Mouse (Mus musculus): ENCODE measurements around the gene Ccdc63. TPM values are rescaled to one million over a fixed set of nuclear protein-coding genes. Genes with fewer than 3 reads are reported as not detected.

Ccdc63 gene
- polyA plus RNA-seq, 1 experiment from 2014 or later = 0.03 TPM

- DNase-seq (ENCODE audit: low spot score, missing footprints) = no peak
- 92% methylated on average over 13 of the region's 14 CpGs for WGBS
- H3K36me3 ChIP-seq (ENCODE audit: control insufficient read depth, insufficient read depth, low read length) = peaks cover 42% of the 10 kb centered on the region
These were observed 27.9 kb upstream of the Ccdc63 start for GRCm38 (mm10) chr5:122168344-122169069.

GRCm38 (mm10) chr5:122166636-122167161, 26.1 kb upstream of the Ccdc63 start:
- Histone ChIP-seq H3K27ac (ENCODE audit: low read depth, low read length) (no peak overlapping the region), H3K4me2 (no peak overlapping the region), H3K36me3 (ENCODE audit: control insufficient read depth, insufficient read depth, low read length) (peaks cover 34% of the 10 kb centered on the region), H3K4me1 (ENCODE audit: control insufficient read depth, insufficient read depth, low read length) (peaks cover 40% of the 10 kb centered on the region), H3K9me3 (ENCODE audit: control insufficient read depth, low read length) (no peaks in the 10 kb centered on the region), H3K9ac (ENCODE audit: low read length) (no peak overlapping the region; the same call in 1 of the 2 replicates), H3K4me3 (ENCODE audit: low read depth, low read length) (no peak overlapping the region), H3K27me3 (ENCODE audit: control insufficient read depth, insufficient read depth, low read length) (no peaks in the 10 kb centered on the region)
- 64% methylated on average over 8 of the region's 8 CpGs for WGBS
- DNase-seq (ENCODE audit: low spot score, missing footprints) = no peak
- no peak for ATAC-seq (ENCODE audit: low FRiP score)

More at GRCm38 (mm10) chr5:122168344-122169069, 27.9 kb upstream of the Ccdc63 start:
- H3K4me2 ChIP-seq = no peak overlapping the region
- H3K27ac ChIP-seq (ENCODE audit: low read depth, low read length) = no peak overlapping the region
- H3K4me3 ChIP-seq (ENCODE audit: low read depth, low read length) = no peak overlapping the region
- peaks cover 25% of the 10 kb centered on the region for H3K4me1 ChIP-seq (ENCODE audit: control insufficient read depth, insufficient read depth, low read length)
- no peaks in the 10 kb centered on the region for H3K9me3 ChIP-seq (ENCODE audit: control insufficient read depth, low read length)
- no peak for ATAC-seq (ENCODE audit: low FRiP score)
- no peak overlapping the region for H3K9ac ChIP-seq (ENCODE audit: low read length)
- H3K27me3 ChIP-seq (ENCODE audit: control insufficient read depth, insufficient read depth, low read length) = no peaks in the 10 kb centered on the region

- DNase-seq (ENCODE audit: low spot score, missing footprints) (no peak), ATAC-seq (ENCODE audit: low FRiP score) (no peak)
- no peaks in the 10 kb centered on the region for H3K27me3 ChIP-seq (ENCODE audit: control insufficient read depth, insufficient read depth, low read length)
- no peak overlapping the region for H3K9ac ChIP-seq (ENCODE audit: low read length)
- no peak overlapping the region for H3K4me3 ChIP-seq (ENCODE audit: low read depth, low read length)
- peaks cover 47% of the 10 kb centered on the region for H3K4me1 ChIP-seq (ENCODE audit: control insufficient read depth, insufficient read depth, low read length)
- no peak overlapping the region for H3K4me2 ChIP-seq
- H3K27ac ChIP-seq (ENCODE audit: low read depth, low read length) = no peak overlapping the region
- no peaks in the 10 kb centered on the region for H3K9me3 ChIP-seq (ENCODE audit: control insufficient read depth, low read length)
- WGBS = 65% methylated on average over 6 of the region's 6 CpGs
- peaks cover 26% of the 10 kb centered on the region for H3K36me3 ChIP-seq (ENCODE audit: control insufficient read depth, insufficient read depth, low read length)
These were observed 24.8 kb upstream of the Ccdc63 start for GRCm38 (mm10) chr5:122165233-122165915.

- H3K4me3 ChIP-seq (ENCODE audit: low read depth, low read length) = no peak overlapping the region
- WGBS = 88% methylated on average over 3 of the region's 3 CpGs
- no peaks in the 10 kb centered on the region for H3K27me3 ChIP-seq (ENCODE audit: control insufficient read depth, insufficient read depth, low read length)
- peaks cover 59% of the 10 kb centered on the region for H3K4me1 ChIP-seq (ENCODE audit: control insufficient read depth, insufficient read depth, low read length)
- H3K9ac ChIP-seq (ENCODE audit: low read length) = no peak overlapping the region
- DNase-seq (ENCODE audit: low spot score, missing footprints) (no peak), ATAC-seq (ENCODE audit: low FRiP score) (no peak)
- H3K36me3 ChIP-seq (ENCODE audit: control insufficient read depth, insufficient read depth, low read length) = peaks cover 16% of the 10 kb centered on the region
- no peak overlapping the region for H3K27ac ChIP-seq (ENCODE audit: low read depth, low read length)
- H3K9me3 ChIP-seq (ENCODE audit: control insufficient read depth, low read length) = no peaks in the 10 kb centered on the region
- no peak overlapping the region for H3K4me2 ChIP-seq
These were observed 23.4 kb upstream of the Ccdc63 start for GRCm38 (mm10) chr5:122164011-122164410.

GRCm38 (mm10) chr5:122163194-122163593, 22.6 kb upstream of the Ccdc63 start:
- no peak for ATAC-seq (ENCODE audit: low FRiP score)
- peaks cover 10% of the 10 kb centered on the region for H3K36me3 ChIP-seq (ENCODE audit: control insufficient read depth, insufficient read depth, low read length)

GRCm38 (mm10) chr5:122158557-122159515, 18.2 kb upstream of the Ccdc63 start:
- ATAC-seq (ENCODE audit: low FRiP score) (peak; percentile 47), DNase-seq (ENCODE audit: low spot score, missing footprints) (peak; percentile 93)
- Histone ChIP-seq H3K4me2 (peak overlapping the region; percentile 57), H3K4me3 (ENCODE audit: low read depth, low read length) (peak overlapping the region; percentile 85), H3K27ac (ENCODE audit: low read depth, low read length) (peak overlapping the region; percentile 40), H3K27me3 (ENCODE audit: control insufficient read depth, insufficient read depth, low read length) (peaks cover 2% of the 10 kb centered on the region; the same call in 1 of the 2 replicates), H3K36me3 (ENCODE audit: control insufficient read depth, insufficient read depth, low read length) (peaks cover 4% of the 10 kb centered on the region), H3K4me1 (ENCODE audit: control insufficient read depth, insufficient read depth, low read length) (peaks cover 42% of the 10 kb centered on the region), H3K9me3 (ENCODE audit: control insufficient read depth, low read length) (no peaks in the 10 kb centered on the region), H3K9ac (ENCODE audit: low read length) (peak overlapping the region; percentile 97)
- 3% methylated on average over 42 of the region's 42 CpGs for WGBS

More at GRCm38 (mm10) chr5:122163194-122163593, 22.6 kb upstream of the Ccdc63 start:
- Histone ChIP-seq H3K9ac (ENCODE audit: low read length) (no peak overlapping the region), H3K27ac (ENCODE audit: low read depth, low read length) (0 out of 2 replicates have a peak overlapping the region, but pooled peaks have one; percentile 1), H3K4me3 (ENCODE audit: low read depth, low read length) (no peak overlapping the region), H3K9me3 (ENCODE audit: control insufficient read depth, low read length) (no peaks in the 10 kb centered on the region), H3K4me1 (ENCODE audit: control insufficient read depth, insufficient read depth, low read length) (peaks cover 59% of the 10 kb centered on the region), H3K27me3 (ENCODE audit: control insufficient read depth, insufficient read depth, low read length) (no peaks in the 10 kb centered on the region), H3K4me2 (no peak overlapping the region)
- DNase-seq (ENCODE audit: low spot score, missing footprints) = no peak
- 66% methylated on average over 6 of the region's 6 CpGs for WGBS

GRCm38 (mm10) chr5:122157827-122158381, 17.3 kb upstream of the Ccdc63 start, which contains the start of gene Ppp1cc:
Gene Ppp1cc, plus strand, starts transcription at chr5:122158278.
- Histone ChIP-seq H3K27ac (ENCODE audit: low read depth, low read length) (peak within 1 kb of the TSS; percentile 64), H3K4me1 (ENCODE audit: control insufficient read depth, insufficient read depth, low read length) (peaks cover 36% of the 10 kb centered on the region), H3K9me3 (ENCODE audit: control insufficient read depth, low read length) (no peaks in the 10 kb centered on the region), H3K9ac (ENCODE audit: low read length) (peak within 1 kb of the TSS; percentile 97), H3K4me3 (ENCODE audit: low read depth, low read length) (peak within 1 kb of the TSS; percentile 85), H3K27me3 (ENCODE audit: control insufficient read depth, insufficient read depth, low read length) (peaks cover 2% of the 10 kb centered on the region; the same call in 1 of the 2 replicates), H3K4me2 (peak within 1 kb of the TSS; percentile 59), H3K36me3 (ENCODE audit: control insufficient read depth, insufficient read depth, low read length) (no peaks in the 10 kb centered on the region; the same call in 1 of the 2 replicates)
- under 1% methylated on average over 44 of the region's 54 CpGs for WGBS
- peak; percentile 99 for DNase-seq (ENCODE audit: low spot score, missing footprints)
- ATAC-seq (ENCODE audit: low FRiP score) = peak; percentile 94

GRCm38 (mm10) chr5:122156486-122156885, 15.9 kb upstream of the Ccdc63 start:
- Histone ChIP-seq H3K4me3 (ENCODE audit: low read depth, low read length) (no peak overlapping the region), H3K27me3 (ENCODE audit: control insufficient read depth, insufficient read depth, low read length) (peaks cover 2% of the 10 kb centered on the region; the same call in 1 of the 2 replicates), H3K4me2 (no peak overlapping the region), H3K9ac (ENCODE audit: low read length) (no peak overlapping the region), H3K9me3 (ENCODE audit: control insufficient read depth, low read length) (no peaks in the 10 kb centered on the region), H3K27ac (ENCODE audit: low read depth, low read length) (no peak overlapping the region), H3K4me1 (ENCODE audit: control insufficient read depth, insufficient read depth, low read length) (peaks cover 25% of the 10 kb centered on the region), H3K36me3 (ENCODE audit: control insufficient read depth, insufficient read depth, low read length) (no peaks in the 10 kb centered on the region)
- 72% methylated on average over 2 of the region's 2 CpGs for WGBS
- DNase-seq (ENCODE audit: low spot score, missing footprints) (no peak), ATAC-seq (ENCODE audit: low FRiP score) (no peak)
